Mouse (Mus musculus): ENCODE measurements at regions not wholly inside any gene's neighbourhood (a gene's known extent, or its start where the extent isn't known, plus 50 kb on each side); places are given as distances from the start of the nearest gene placed in this dataset.

- DNase-seq (ENCODE audit: low spot score) (no peak), ATAC-seq (replicated peaks; ENCODE audit: low FRiP score) (no peak)
- Histone ChIP-seq H3K9me3 (ENCODE audit: control insufficient read depth, low read length) (no peaks in the 10 kb centered on the region), H3K4me3 (ENCODE audit: low read depth, low read length) (no peak overlapping the region), H3K27me3 (ENCODE audit: control insufficient read depth, insufficient read depth, low read length) (peaks cover 58% of the 10 kb centered on the region), H3K27ac (ENCODE audit: low read depth, low read length) (no peak overlapping the region), H3K36me3 (ENCODE audit: control insufficient read depth, insufficient read depth, low read length) (no peaks in the 10 kb centered on the region), H3K4me1 (replicated peaks; ENCODE audit: control insufficient read depth, insufficient read depth, low read length) (peaks cover 6% of the 10 kb centered on the region), H3K9ac (ENCODE audit: low read length) (no peak overlapping the region), H3K4me2 (ENCODE audit: low read depth, low read length, severe bottlenecking) (no peak overlapping the region; the same call in 1 of the 2 replicates)
- 32% methylated on average over 6 of the region's 6 CpGs for WGBS
Observed at GRCm38 (mm10) chr2:137704565-137704947, 551.8 kb upstream of the Btbd3 start.

GRCm38 (mm10) chr2:137704051-137704450 is 552.3 kb upstream of the Btbd3 start:
- peaks cover 53% of the 10 kb centered on the region for H3K27me3 ChIP-seq (ENCODE audit: control insufficient read depth, insufficient read depth, low read length)

GRCm38 (mm10) chr2:137695885-137696284 is 560.5 kb upstream of the Btbd3 start:
- Histone ChIP-seq H3K36me3 (ENCODE audit: control insufficient read depth, insufficient read depth, low read length) (no peaks in the 10 kb centered on the region), H3K4me3 (ENCODE audit: low read depth, low read length) (no peak overlapping the region), H3K9me3 (ENCODE audit: control insufficient read depth, low read length) (no peaks in the 10 kb centered on the region), H3K9ac (ENCODE audit: low read length) (no peak overlapping the region), H3K4me2 (ENCODE audit: low read depth, low read length, severe bottlenecking) (no peak overlapping the region), H3K27me3 (ENCODE audit: control insufficient read depth, insufficient read depth, low read length) (peaks cover 7% of the 10 kb centered on the region), H3K27ac (ENCODE audit: low read depth, low read length) (no peak overlapping the region), H3K4me1 (replicated peaks; ENCODE audit: control insufficient read depth, insufficient read depth, low read length) (no peaks in the 10 kb centered on the region)
- ATAC-seq (replicated peaks; ENCODE audit: low FRiP score), result no peak
- no peak for DNase-seq (ENCODE audit: low spot score)
- WGBS, result 93% methylated on average over 5 of the region's 5 CpGs

More at GRCm38 (mm10) chr2:137704051-137704450, 552.3 kb upstream of the Btbd3 start:
- H3K9ac ChIP-seq (ENCODE audit: low read length), result no peak overlapping the region
- DNase-seq (ENCODE audit: low spot score), result no peak
- no peaks in the 10 kb centered on the region for H3K36me3 ChIP-seq (ENCODE audit: control insufficient read depth, insufficient read depth, low read length)
- H3K9me3 ChIP-seq (ENCODE audit: control insufficient read depth, low read length), result no peaks in the 10 kb centered on the region
- no peak overlapping the region for H3K27ac ChIP-seq (ENCODE audit: low read depth, low read length)
- no peak overlapping the region for H3K4me3 ChIP-seq (ENCODE audit: low read depth, low read length)
- WGBS, result 76% methylated on average over 3 of the region's 3 CpGs
- H3K4me1 ChIP-seq (replicated peaks; ENCODE audit: control insufficient read depth, insufficient read depth, low read length), result peaks cover 6% of the 10 kb centered on the region
- ATAC-seq (replicated peaks; ENCODE audit: low FRiP score), result no peak
- no peak overlapping the region for H3K4me2 ChIP-seq (ENCODE audit: low read depth, low read length, severe bottlenecking)

- Histone ChIP-seq H3K36me3 (ENCODE audit: control insufficient read depth, insufficient read depth, low read length) (no peaks in the 10 kb centered on the region), H3K9ac (ENCODE audit: low read length) (no peak overlapping the region), H3K4me1 (replicated peaks; ENCODE audit: control insufficient read depth, insufficient read depth, low read length) (no peaks in the 10 kb centered on the region), H3K27ac (ENCODE audit: low read depth, low read length) (no peak overlapping the region), H3K4me2 (ENCODE audit: low read depth, low read length, severe bottlenecking) (no peak overlapping the region), H3K27me3 (ENCODE audit: control insufficient read depth, insufficient read depth, low read length) (no peaks in the 10 kb centered on the region), H3K4me3 (ENCODE audit: low read depth, low read length) (no peak overlapping the region), H3K9me3 (ENCODE audit: control insufficient read depth, low read length) (no peaks in the 10 kb centered on the region)
- ATAC-seq (replicated peaks; ENCODE audit: low FRiP score) (no peak), DNase-seq (ENCODE audit: low spot score) (no peak)
- 82% methylated on average over 3 of the region's 3 CpGs for WGBS
Observed at GRCm38 (mm10) chr2:137694020-137694419, 562.3 kb upstream of the Btbd3 start.

- Histone ChIP-seq H3K4me1 (replicated peaks; ENCODE audit: control insufficient read depth, insufficient read depth, low read length) (no peaks in the 10 kb centered on the region), H3K27me3 (ENCODE audit: control insufficient read depth, insufficient read depth, low read length) (0 out of 2 replicates have a peak, but pooled peaks cover 2% of the 10 kb centered on the region), H3K9ac (ENCODE audit: low read length) (no peak overlapping the region), H3K4me2 (ENCODE audit: low read depth, low read length, severe bottlenecking) (no peak overlapping the region), H3K36me3 (ENCODE audit: control insufficient read depth, insufficient read depth, low read length) (no peaks in the 10 kb centered on the region), H3K9me3 (ENCODE audit: control insufficient read depth, low read length) (no peaks in the 10 kb centered on the region), H3K27ac (ENCODE audit: low read depth, low read length) (no peak overlapping the region), H3K4me3 (ENCODE audit: low read depth, low read length) (no peak overlapping the region)
- ATAC-seq (replicated peaks; ENCODE audit: low FRiP score) (no peak), DNase-seq (ENCODE audit: low spot score) (no peak)
- WGBS, result 78% methylated on average over 11 of the region's 11 CpGs
Observed at GRCm38 (mm10) chr2:137687208-137687607, 569.2 kb upstream of the Btbd3 start.

GRCm38 (mm10) chr2:137686735-137687134 is 569.6 kb upstream of the Btbd3 start:
- no peak overlapping the region for H3K4me3 ChIP-seq (ENCODE audit: low read depth, low read length)
- no peak for DNase-seq (ENCODE audit: low spot score)
- ATAC-seq (replicated peaks; ENCODE audit: low FRiP score), result no peak
- 0 out of 2 replicates have a peak, but pooled peaks cover 2% of the 10 kb centered on the region for H3K27me3 ChIP-seq (ENCODE audit: control insufficient read depth, insufficient read depth, low read length)
- no peak overlapping the region for H3K27ac ChIP-seq (ENCODE audit: low read depth, low read length)
- 82% methylated on average over 4 of the region's 4 CpGs for WGBS
- H3K9ac ChIP-seq (ENCODE audit: low read length), result no peak overlapping the region
- H3K4me2 ChIP-seq (ENCODE audit: low read depth, low read length, severe bottlenecking), result no peak overlapping the region
- H3K4me1 ChIP-seq (replicated peaks; ENCODE audit: control insufficient read depth, insufficient read depth, low read length), result no peaks in the 10 kb centered on the region
- H3K36me3 ChIP-seq (ENCODE audit: control insufficient read depth, insufficient read depth, low read length), result no peaks in the 10 kb centered on the region
- H3K9me3 ChIP-seq (ENCODE audit: control insufficient read depth, low read length), result no peaks in the 10 kb centered on the region

GRCm38 (mm10) chr2:137681762-137682161 is 565.3 kb upstream of the Jag1 start:
- WGBS, result 85% methylated on average over 1 of the region's 1 CpGs
- no peak overlapping the region for H3K4me3 ChIP-seq (ENCODE audit: low read depth, low read length)
- H3K27me3 ChIP-seq (ENCODE audit: control insufficient read depth, insufficient read depth, low read length), result no peaks in the 10 kb centered on the region
- H3K9me3 ChIP-seq (ENCODE audit: control insufficient read depth, low read length), result no peaks in the 10 kb centered on the region
- ATAC-seq (replicated peaks; ENCODE audit: low FRiP score) (no peak), DNase-seq (ENCODE audit: low spot score) (no peak)
- H3K4me1 ChIP-seq (replicated peaks; ENCODE audit: control insufficient read depth, insufficient read depth, low read length), result no peaks in the 10 kb centered on the region
- H3K4me2 ChIP-seq (ENCODE audit: low read depth, low read length, severe bottlenecking), result no peak overlapping the region
- no peak overlapping the region for H3K27ac ChIP-seq (ENCODE audit: low read depth, low read length)
- H3K9ac ChIP-seq (ENCODE audit: low read length), result no peak overlapping the region
- H3K36me3 ChIP-seq (ENCODE audit: control insufficient read depth, insufficient read depth, low read length), result no peaks in the 10 kb centered on the region

GRCm38 (mm10) chr2:137663171-137663570 is 546.7 kb upstream of the Jag1 start:
- Histone ChIP-seq H3K4me1 (replicated peaks; ENCODE audit: control insufficient read depth, insufficient read depth, low read length) (0 out of 2 replicates have a peak, but pooled peaks cover 3% of the 10 kb centered on the region), H3K27me3 (ENCODE audit: control insufficient read depth, insufficient read depth, low read length) (no peaks in the 10 kb centered on the region), H3K36me3 (ENCODE audit: control insufficient read depth, insufficient read depth, low read length) (no peaks in the 10 kb centered on the region), H3K9me3 (ENCODE audit: control insufficient read depth, low read length) (no peaks in the 10 kb centered on the region), H3K9ac (ENCODE audit: low read length) (no peak overlapping the region), H3K27ac (ENCODE audit: low read depth, low read length) (no peak overlapping the region), H3K4me3 (ENCODE audit: low read depth, low read length) (no peak overlapping the region), H3K4me2 (ENCODE audit: low read depth, low read length, severe bottlenecking) (no peak overlapping the region)
- DNase-seq (ENCODE audit: low spot score) (no peak), ATAC-seq (replicated peaks; ENCODE audit: low FRiP score) (no peak)
- WGBS, result 69% methylated on average over 2 of the region's 2 CpGs

GRCm38 (mm10) chr2:137662216-137662615 is 545.8 kb upstream of the Jag1 start:
- DNase-seq (ENCODE audit: low spot score) (no peak), ATAC-seq (replicated peaks; ENCODE audit: low FRiP score) (no peak)
- no peak overlapping the region for H3K9ac ChIP-seq (ENCODE audit: low read length)
- no peak overlapping the region for H3K4me2 ChIP-seq (ENCODE audit: low read depth, low read length, severe bottlenecking)
- H3K27ac ChIP-seq (ENCODE audit: low read depth, low read length), result no peak overlapping the region
- 0 out of 2 replicates have a peak, but pooled peaks cover 3% of the 10 kb centered on the region for H3K4me1 ChIP-seq (replicated peaks; ENCODE audit: control insufficient read depth, insufficient read depth, low read length)
- H3K4me3 ChIP-seq (ENCODE audit: low read depth, low read length), result no peak overlapping the region
- no peaks in the 10 kb centered on the region for H3K27me3 ChIP-seq (ENCODE audit: control insufficient read depth, insufficient read depth, low read length)
- 83% methylated on average over 2 of the region's 2 CpGs for WGBS
- H3K36me3 ChIP-seq (ENCODE audit: control insufficient read depth, insufficient read depth, low read length), result no peaks in the 10 kb centered on the region
- no peaks in the 10 kb centered on the region for H3K9me3 ChIP-seq (ENCODE audit: control insufficient read depth, low read length)
